Mouse (Mus musculus): Measurements from ENCODE around the gene Aox2.
A peak's percentile ranks its signal among the peaks of the same experiment; 100 is the strongest.

Gene Aox2

GRCm38 (mm10) chr1:58339901-58340300, 61.8 kb downstream of the Aox2 start:
- no peaks in the 10 kb centered on the region for H3K36me3 ChIP-seq (ENCODE audit: insufficient read depth, low read length)
- no peak overlapping the region for H3K4me3 ChIP-seq (replicated peaks; ENCODE audit: low read length)
- H3K9me3 ChIP-seq (ENCODE audit: low read length), result no peaks in the 10 kb centered on the region
- no peaks in the 10 kb centered on the region for H3K27me3 ChIP-seq (ENCODE audit: insufficient read depth, low read length)
- 0 out of 2 replicates have a peak, but pooled peaks cover 5% of the 10 kb centered on the region for H3K4me1 ChIP-seq (replicated peaks; ENCODE audit: low read depth, low read length)
- TF ChIP-seq POU5F1 (IDR thresholded peaks at IDR 0.05; ENCODE audit: borderline replicate concordance, low read length) (no peak), CTCF (conservative IDR thresholded peaks at IDR 0.05; ENCODE audit: low read length) (no peak), NANOG (IDR thresholded peaks at IDR 0.05; ENCODE audit: borderline replicate concordance, low read length) (no peak)

DNA sequence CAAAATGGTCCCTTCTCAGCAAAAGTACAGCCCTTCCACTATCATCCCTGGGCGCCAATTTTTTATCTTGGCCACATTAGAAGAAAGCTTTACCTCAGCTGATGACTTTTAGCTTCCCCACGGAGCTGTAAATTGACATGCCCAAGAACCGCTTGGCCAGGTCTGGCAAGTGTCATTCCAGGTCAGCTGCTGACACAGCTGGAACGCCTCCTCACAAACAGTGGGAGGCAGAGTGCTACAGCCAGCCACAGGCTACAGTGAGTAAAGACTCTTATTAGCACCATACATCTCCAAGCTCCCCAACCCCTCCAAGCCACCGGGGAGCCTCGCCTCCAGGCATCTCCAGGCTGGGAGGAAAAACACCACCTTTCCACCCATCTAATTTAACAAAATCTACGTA, 63.5 kb downstream of the Aox2 start:
- Histone ChIP-seq H3K27me3 (ENCODE audit: insufficient read depth, low read length) (no peaks in the 10 kb centered on the region), H3K4me3 (replicated peaks; ENCODE audit: low read length) (no peak overlapping the region), H3K4me1 (replicated peaks; ENCODE audit: low read depth, low read length) (peaks cover 4% of the 10 kb centered on the region; the same call in 1 of the 2 replicates), H3K36me3 (ENCODE audit: insufficient read depth, low read length) (no peaks in the 10 kb centered on the region), H3K9me3 (ENCODE audit: low read length) (no peaks in the 10 kb centered on the region)
- no peak for TF ChIP-seq NANOG (IDR thresholded peaks at IDR 0.05; ENCODE audit: borderline replicate concordance, low read length)
- TF ChIP-seq CTCF (conservative IDR thresholded peaks at IDR 0.05; ENCODE audit: low read length), result no peak

DNA sequence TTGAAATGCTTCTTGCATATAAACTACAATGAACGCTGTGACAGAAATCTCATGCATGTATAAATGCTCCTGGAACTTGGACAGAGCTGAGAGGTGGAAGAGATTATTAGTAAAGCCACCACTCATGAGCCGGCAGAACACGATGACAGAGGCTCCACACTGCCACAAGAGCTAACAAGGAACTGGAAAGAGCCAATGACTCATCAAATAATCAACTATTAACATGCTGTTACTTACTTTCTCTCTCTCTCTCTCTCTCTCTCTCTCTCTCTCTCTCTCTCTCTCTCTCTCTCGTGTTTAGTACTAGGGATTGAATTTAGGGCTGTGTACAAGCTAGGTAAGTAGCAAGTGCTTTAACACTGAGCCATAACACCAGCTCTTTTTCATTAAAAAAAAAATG, 65.7 kb downstream of the Aox2 start:
- Histone ChIP-seq H3K4me1 (replicated peaks; ENCODE audit: low read depth, low read length) (peaks cover 4% of the 10 kb centered on the region; the same call in 1 of the 2 replicates), H3K4me3 (replicated peaks; ENCODE audit: low read length) (no peak overlapping the region), H3K27me3 (ENCODE audit: insufficient read depth, low read length) (no peaks in the 10 kb centered on the region), H3K36me3 (ENCODE audit: insufficient read depth, low read length) (no peaks in the 10 kb centered on the region), H3K9me3 (ENCODE audit: low read length) (no peaks in the 10 kb centered on the region)
- TF ChIP-seq POU5F1 (IDR thresholded peaks at IDR 0.05; ENCODE audit: borderline replicate concordance, low read length) (no peak), CTCF (conservative IDR thresholded peaks at IDR 0.05; ENCODE audit: low read length) (no peak), NANOG (IDR thresholded peaks at IDR 0.05; ENCODE audit: borderline replicate concordance, low read length) (no peak)

GRCm38 (mm10) chr1:58344570-58344969, 66.4 kb downstream of the Aox2 start:
- Histone ChIP-seq H3K4me3 (replicated peaks; ENCODE audit: low read length) (no peak overlapping the region), H3K4me1 (replicated peaks; ENCODE audit: low read depth, low read length) (peaks cover 4% of the 10 kb centered on the region; the same call in 1 of the 2 replicates), H3K9me3 (ENCODE audit: low read length) (no peaks in the 10 kb centered on the region), H3K36me3 (ENCODE audit: insufficient read depth, low read length) (no peaks in the 10 kb centered on the region), H3K27me3 (ENCODE audit: insufficient read depth, low read length) (no peaks in the 10 kb centered on the region)
- no peak for TF ChIP-seq POU5F1 (IDR thresholded peaks at IDR 0.05; ENCODE audit: borderline replicate concordance, low read length)

GRCm38 (mm10) chr1:58346159-58346558, 68.0 kb downstream of the Aox2 start:
- TF ChIP-seq POU5F1 (IDR thresholded peaks at IDR 0.05; ENCODE audit: borderline replicate concordance, low read length) (no peak), CTCF (conservative IDR thresholded peaks at IDR 0.05; ENCODE audit: low read length) (no peak), NANOG (IDR thresholded peaks at IDR 0.05; ENCODE audit: borderline replicate concordance, low read length) (no peak)
- H3K27me3 ChIP-seq (ENCODE audit: insufficient read depth, low read length), result no peaks in the 10 kb centered on the region
- H3K4me3 ChIP-seq (replicated peaks; ENCODE audit: low read length), result no peak overlapping the region
- no peaks in the 10 kb centered on the region for H3K9me3 ChIP-seq (ENCODE audit: low read length)
- peaks cover 4% of the 10 kb centered on the region; the same call in 1 of the 2 replicates for H3K4me1 ChIP-seq (replicated peaks; ENCODE audit: low read depth, low read length)
- no peaks in the 10 kb centered on the region for H3K36me3 ChIP-seq (ENCODE audit: insufficient read depth, low read length)

DNA sequence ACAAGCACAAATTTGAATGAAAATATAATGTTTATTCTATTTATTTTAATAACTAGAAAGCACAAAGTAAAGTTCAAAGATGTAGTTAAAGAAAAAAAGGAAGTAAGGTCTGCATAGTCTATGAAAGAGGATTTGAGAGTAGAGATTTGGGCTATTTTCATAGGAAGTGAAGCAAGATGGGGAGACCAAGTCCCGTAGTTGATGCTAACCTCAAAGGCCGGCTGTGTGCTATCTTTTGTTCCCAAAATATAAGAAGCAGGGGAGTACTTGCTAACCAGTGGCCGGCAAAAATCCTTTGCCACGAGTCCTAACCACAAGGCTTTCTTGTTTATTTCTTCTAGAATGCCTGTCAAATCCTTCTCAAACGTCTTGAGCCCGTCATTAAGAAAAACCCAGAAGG, 70.6 kb downstream of the Aox2 start:
- H3K27me3 ChIP-seq (ENCODE audit: insufficient read depth, low read length), result no peaks in the 10 kb centered on the region
- no peaks in the 10 kb centered on the region for H3K9me3 ChIP-seq (ENCODE audit: low read length)
- no peak for TF ChIP-seq CTCF (conservative IDR thresholded peaks at IDR 0.05; ENCODE audit: low read length)
- TF ChIP-seq NANOG (IDR thresholded peaks at IDR 0.05; ENCODE audit: borderline replicate concordance, low read length), result no peak
- no peak for TF ChIP-seq POU5F1 (IDR thresholded peaks at IDR 0.05; ENCODE audit: borderline replicate concordance, low read length)

GRCm38 (mm10) chr1:58353238-58353893, 75.2 kb downstream of the Aox2 start:
- TF ChIP-seq NANOG (IDR thresholded peaks at IDR 0.05; ENCODE audit: borderline replicate concordance, low read length), result no peak
- no peak overlapping the region for H3K4me3 ChIP-seq (replicated peaks; ENCODE audit: low read length)
- H3K9me3 ChIP-seq (ENCODE audit: low read length), result no peaks in the 10 kb centered on the region
- H3K4me1 ChIP-seq (replicated peaks; ENCODE audit: low read depth, low read length), result 0 out of 2 replicates have a peak, but pooled peaks cover 4% of the 10 kb centered on the region
- H3K36me3 ChIP-seq (ENCODE audit: insufficient read depth, low read length), result no peaks in the 10 kb centered on the region
- no peaks in the 10 kb centered on the region for H3K27me3 ChIP-seq (ENCODE audit: insufficient read depth, low read length)

More for the DNA sequence above, 70.6 kb downstream of the Aox2 start:
- Histone ChIP-seq H3K36me3 (ENCODE audit: insufficient read depth, low read length) (no peaks in the 10 kb centered on the region), H3K4me1 (replicated peaks; ENCODE audit: low read depth, low read length) (peaks cover 4% of the 10 kb centered on the region; the same call in 1 of the 2 replicates), H3K4me3 (replicated peaks; ENCODE audit: low read length) (no peak overlapping the region)

DNA sequence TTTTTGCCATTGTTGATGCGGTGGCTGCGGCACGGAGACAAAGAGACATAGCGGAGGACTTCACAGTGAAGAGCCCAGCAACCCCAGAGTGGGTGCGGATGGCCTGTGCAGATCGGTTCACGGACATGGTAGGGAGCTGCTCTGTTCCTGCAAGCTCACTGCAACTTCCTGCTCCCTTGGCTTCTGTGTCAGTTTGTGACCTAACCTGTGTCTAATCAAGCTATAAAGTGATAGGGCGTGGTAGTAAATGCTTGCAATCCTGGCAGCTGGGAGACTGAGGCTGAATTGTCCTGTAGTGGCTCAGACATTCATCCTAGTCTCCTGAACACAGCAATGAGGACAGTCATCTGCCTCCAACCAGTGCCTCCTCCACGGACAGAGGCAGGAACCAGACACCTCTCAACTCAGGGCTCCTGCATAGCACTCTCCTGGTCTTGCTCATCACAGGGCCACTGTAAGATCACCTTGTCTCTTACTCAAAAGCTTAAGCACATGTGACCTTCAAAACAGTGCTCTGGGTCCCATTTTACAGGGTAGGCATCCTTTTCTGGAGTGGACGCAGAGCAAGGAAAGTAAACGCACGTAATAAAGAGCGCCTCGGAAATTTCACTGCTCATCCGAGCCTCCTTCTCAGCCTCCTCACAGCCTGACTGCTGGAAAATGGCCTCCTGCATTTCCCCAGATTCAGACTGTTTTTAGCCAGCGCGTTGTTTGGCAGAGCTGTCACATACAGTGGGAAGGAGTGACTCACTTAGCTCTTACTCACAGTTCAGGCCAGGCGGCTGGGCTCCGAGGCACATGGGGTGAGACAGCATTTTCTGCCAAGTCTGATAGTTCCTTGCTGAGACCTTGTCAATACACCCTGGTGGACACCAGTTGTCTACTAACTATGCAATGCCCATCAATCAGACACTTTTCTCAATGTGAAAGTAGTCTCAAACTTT, 81.1 kb downstream of the Aox2 start:
- no peak for TF ChIP-seq CTCF (conservative IDR thresholded peaks at IDR 0.05; ENCODE audit: low read length)
- TF ChIP-seq NANOG (IDR thresholded peaks at IDR 0.05; ENCODE audit: borderline replicate concordance, low read length), result no peak
- TF ChIP-seq POU5F1 (IDR thresholded peaks at IDR 0.05; ENCODE audit: borderline replicate concordance, low read length), result no peak
- Histone ChIP-seq H3K4me1 (replicated peaks; ENCODE audit: low read depth, low read length) (peaks cover 27% of the 10 kb centered on the region), H3K4me3 (replicated peaks; ENCODE audit: low read length) (peak overlapping the region; percentile 54), H3K27me3 (ENCODE audit: insufficient read depth, low read length) (no peaks in the 10 kb centered on the region), H3K9me3 (ENCODE audit: low read length) (peaks cover 8% of the 10 kb centered on the region), H3K36me3 (ENCODE audit: insufficient read depth, low read length) (no peaks in the 10 kb centered on the region)
